ENCODE assay signal across 9 mouse cellular contexts in the genomic region with DNA sequence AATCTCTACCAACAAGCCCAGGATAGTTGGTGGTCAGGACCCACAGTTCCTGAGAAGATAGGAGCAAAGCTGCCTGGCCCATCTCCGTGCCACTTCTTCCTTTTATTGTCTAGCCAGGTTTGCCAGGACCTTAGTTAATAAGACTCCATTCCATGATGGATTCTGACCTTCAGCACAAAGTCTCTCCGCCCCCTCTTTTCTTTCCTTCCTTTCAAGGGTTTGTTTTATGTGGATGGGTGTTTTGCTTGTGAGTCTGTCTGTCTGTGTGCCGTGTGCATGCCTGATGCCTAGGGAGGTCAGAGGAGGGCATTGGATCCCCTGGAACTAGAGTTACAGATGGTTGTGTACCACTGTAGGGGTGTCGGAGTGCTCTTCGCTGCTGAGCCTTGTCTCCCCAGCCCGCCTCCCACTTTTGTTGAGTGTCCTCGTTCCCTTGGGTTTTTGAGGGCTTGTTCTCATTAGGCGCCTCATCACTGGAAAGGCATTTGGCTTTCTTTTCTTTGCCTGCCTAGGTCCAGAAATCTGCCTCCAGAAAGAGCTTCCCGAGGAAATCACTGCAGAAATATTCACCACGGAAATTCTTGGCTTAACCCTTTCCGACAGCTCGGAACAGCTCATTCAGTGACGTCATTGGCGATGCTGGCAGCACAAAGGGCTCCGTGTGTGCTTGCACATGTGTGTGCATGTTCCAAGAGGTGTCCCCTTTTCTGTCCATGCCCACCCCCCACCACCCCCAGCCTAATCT. TPM values are rescaled to one million over a fixed set of nuclear protein-coding genes. Genes with fewer than 3 reads are reported as not detected.
DNase-seq lines count a peak whose midpoint lies in the region; ATAC-seq lines count a peak whose summit lies in the region.
"Had no signal": no experiment of that assay in that cellular context is flagged by ENCODE, and none has a peak within 500 bp of the region (broad histone marks: within the 10 kb centered on the region; RNA-seq: fewer than 3 reads in every experiment).

No protein-coding gene starts in this region.

- H3K27ac ChIP-seq in heart, embryonic 12.5 days (ENCODE audit: poor library complexity, severe bottlenecking) = no peak overlapping the region
- H3K27ac ChIP-seq in heart, embryonic 16.5 days (ENCODE audit: low read length) = peak overlapping the region; percentile 66
- peak overlapping the region; percentile 27; the same call in 1 of the 2 replicates for H3K27ac ChIP-seq in lung, embryonic 15.5 days
- no peak overlapping the region for H3K27ac ChIP-seq in hindbrain, embryonic 16.5 days (ENCODE audit: low read depth, low read length)
- H3K27ac ChIP-seq: macrophage had no signal

- H3K4me2 ChIP-seq in heart, embryonic 12.5 days = no peak overlapping the region
- H3K4me2 ChIP-seq in heart, embryonic 16.5 days (ENCODE audit: low read depth, low read length) = no peak overlapping the region
- no peak overlapping the region for H3K4me2 ChIP-seq in lung, embryonic 15.5 days
- no peak overlapping the region for H3K4me2 ChIP-seq in hindbrain, embryonic 16.5 days (ENCODE audit: low read length)

- H3K36me3 ChIP-seq in heart, embryonic 12.5 days = no peaks in the 10 kb centered on the region
- no peaks in the 10 kb centered on the region for H3K36me3 ChIP-seq in heart, embryonic 16.5 days (ENCODE audit: control insufficient read depth, insufficient read depth)
- no peaks in the 10 kb centered on the region for H3K36me3 ChIP-seq in lung, embryonic 15.5 days
- no peaks in the 10 kb centered on the region for H3K36me3 ChIP-seq in hindbrain, embryonic 16.5 days (ENCODE audit: control insufficient read depth, insufficient read depth, low read length)

- 67% methylated on average over 15 of the region's 15 CpGs for WGBS in heart, embryonic 12.5 days
- WGBS in heart, embryonic 16.5 days = 60% methylated on average over 15 of the region's 15 CpGs
- 49% methylated on average over 15 of the region's 15 CpGs for whole genome bisulfite sequencing in lung, embryonic 15.5 days
- WGBS in hindbrain, embryonic 16.5 days = 51% methylated on average over 15 of the region's 15 CpGs

- peak; percentile 96 for DNase-seq in heart, adult 11 months
- DNase-seq in brain, adult 2 months (ENCODE audit: low read depth, low spot score) = peak; percentile 66
- no peak for DNase-seq in yolk sac, embryonic 10.5 days (ENCODE audit: low spot score)
- DNase-seq in layer of hippocampus, adult 9-10 months (ENCODE audit: low spot score) = no peak

- 0 out of 2 replicates have a peak, but pooled peaks cover 4% of the 10 kb centered on the region for H3K27me3 ChIP-seq in heart, embryonic 12.5 days (replicated peaks)
- H3K27me3 ChIP-seq in heart, embryonic 16.5 days (ENCODE audit: control insufficient read depth, insufficient read depth, low read length) = no peaks in the 10 kb centered on the region
- no peaks in the 10 kb centered on the region for H3K27me3 ChIP-seq in lung, embryonic 15.5 days
- no peaks in the 10 kb centered on the region; the same call in 1 of the 2 replicates for H3K27me3 ChIP-seq in hindbrain, embryonic 16.5 days (replicated peaks; ENCODE audit: control insufficient read depth, insufficient read depth, low read length)

- H3K4me1 ChIP-seq in heart, embryonic 12.5 days (replicated peaks) = no peaks in the 10 kb centered on the region
- H3K4me1 ChIP-seq in heart, embryonic 16.5 days (ENCODE audit: control insufficient read depth, insufficient read depth, low read length) = 0 out of 2 replicates have a peak, but pooled peaks cover 2% of the 10 kb centered on the region
- H3K4me1 ChIP-seq in lung, embryonic 15.5 days = peaks cover 9% of the 10 kb centered on the region
- peaks cover 8% of the 10 kb centered on the region; the same call in 1 of the 2 replicates for H3K4me1 ChIP-seq in hindbrain, embryonic 16.5 days (ENCODE audit: control insufficient read depth, insufficient read depth, low read depth, low read length)

- H3K9ac ChIP-seq in heart, embryonic 12.5 days = no peak overlapping the region
- H3K9ac ChIP-seq in heart, embryonic 16.5 days (ENCODE audit: low read length) = no peak overlapping the region
- no peak overlapping the region for H3K9ac ChIP-seq in lung, embryonic 15.5 days
- no peak overlapping the region for H3K9ac ChIP-seq in hindbrain, embryonic 16.5 days (ENCODE audit: low read depth, low read length)

- no peaks in the 10 kb centered on the region for H3K9me3 ChIP-seq in heart, embryonic 12.5 days (replicated peaks)
- H3K9me3 ChIP-seq in heart, embryonic 16.5 days (replicated peaks; ENCODE audit: control insufficient read depth, low read length) = no peaks in the 10 kb centered on the region
- H3K9me3 ChIP-seq in lung, embryonic 15.5 days = no peaks in the 10 kb centered on the region
- no peaks in the 10 kb centered on the region for H3K9me3 ChIP-seq in hindbrain, embryonic 16.5 days (ENCODE audit: control insufficient read depth, low read length)

- H3K4me3 ChIP-seq in heart, embryonic 12.5 days = no peak overlapping the region
- H3K4me3 ChIP-seq in heart, embryonic 16.5 days (ENCODE audit: low read length) = no peak overlapping the region
- H3K4me3 ChIP-seq in lung, embryonic 15.5 days = no peak overlapping the region
- no peak overlapping the region for H3K4me3 ChIP-seq in hindbrain, embryonic 16.5 days (ENCODE audit: low read length)

- ATAC-seq in heart, embryonic 12.5 days (ENCODE audit: insufficient number of reproducible peaks, low FRiP score) = no peak
- ATAC-seq in heart, embryonic 16.5 days (replicated peaks; ENCODE audit: extremely low read depth, insufficient read depth, low FRiP score) = peak; percentile 20; the same call in 1 of the 2 replicates
- ATAC-seq in lung, embryonic 15.5 days (ENCODE audit: borderline replicate concordance, extremely low read depth, low FRiP score, low TSS enrichment) = peak; percentile 23; the same call in 1 of the 2 replicates
- no peak for ATAC-seq in hindbrain, embryonic 16.5 days

RNA-seq across cellular contexts. Expression of gene Bcl7a, which starts 17.5 kb away (rescaled TPM):
- 16.3 and 16.6 TPM in 2 replicates for polyA plus RNA-seq in heart, embryonic 12.5 days (2016; fragmentation: Nextera tagmentation; extraction: Ambion mirVana)
- polyA plus RNA-seq in heart, embryonic 16.5 days (2015; fragmentation: Nextera tagmentation; extraction: Ambion mirVana) = 14.8 and 15.5 TPM in 2 replicates
- polyA plus RNA-seq in lung, embryonic 15.5 days (2015; fragmentation: Nextera tagmentation; extraction: Ambion mirVana) = 21.2 and 24.6 TPM in 2 replicates
- polyA plus RNA-seq in hindbrain, embryonic 16.5 days (2015; fragmentation: Nextera tagmentation; extraction: Ambion mirVana) = 31.1 and 36.7 TPM in 2 replicates

Comparison
In these comparisons a context has a peak if more than half of its experiments do, and no peak if none do; other contexts are left out.
1. ATAC-seq: peak in heart, embryonic 16.5 days (single experiment) and lung, embryonic 15.5 days (single experiment); none in heart, embryonic 12.5 days (single experiment) and hindbrain, embryonic 16.5 days (single experiment).
2. H3K27ac ChIP-seq: peak in heart, embryonic 16.5 days (single experiment) and lung, embryonic 15.5 days (single experiment); none in heart, embryonic 12.5 days (single experiment) and hindbrain, embryonic 16.5 days (single experiment).
3. DNase-seq: peak in heart, adult 11 months (single experiment) and brain, adult 2 months (single experiment); none in yolk sac, embryonic 10.5 days (single experiment) and layer of hippocampus, adult 9-10 months (single experiment).